Mouse (Mus musculus) intestine, embryonic 14.5 days (tissue): ENCODE data around the gene Hmces. TPM values are rescaled to one million over a fixed set of nuclear protein-coding genes. Genes with fewer than 3 reads are reported as not detected.

Source experiments
- ATAC-seq: fragments of 200-750 bp; cut with Nextera tagmentation; replicated peaks from 2 replicates; pipeline ENCODE4 v1.8.0; 2017; ENCODE audit warnings: low read depth, moderate number of reproducible peaks, moderate TSS enrichment, moderate library complexity; ENCODE audit not compliant: low FRiP score, low TSS enrichment
- DNase-seq: peaks from one replicate; pipeline ENCODE4 v3.0.0-alpha.2; 2018; ENCODE audit warnings: low spot score
- H3K27ac ChIP-seq: fragments of 300-500 bp; sonication (generic); 2 replicates; pipeline ENCODE4 v1.5.1; 2014; ENCODE audit warnings: low read depth, mild to moderate bottlenecking, control low read depth
- H3K27me3 ChIP-seq: fragments of 300-500 bp; sonication (generic); replicated peaks from 2 replicates; pipeline ENCODE4 v1.6.1; 2014; ENCODE audit warnings: low read length, control low read depth; ENCODE audit not compliant: control insufficient read depth, insufficient read depth
- H3K36me3 ChIP-seq: fragments of 300-500 bp; sonication (generic); 2 replicates; pipeline ENCODE4 v1.6.1; 2014; ENCODE audit warnings: low read length, control low read depth; ENCODE audit not compliant: control insufficient read depth, insufficient read depth
- H3K4me1 ChIP-seq: fragments of 300-500 bp; sonication (generic); replicated peaks from 2 replicates; pipeline ENCODE4 v1.6.1; 2014; ENCODE audit warnings: low read length, control low read depth, mixed read lengths; ENCODE audit not compliant: control insufficient read depth, insufficient read depth
- H3K4me2 ChIP-seq: fragments of 300-500 bp; sonication (generic); 2 replicates; pipeline ENCODE4 v1.6.1; 2014; ENCODE audit warnings: low read length
- H3K4me3 ChIP-seq: fragments of 300-500 bp; sonication (generic); 2 replicates; pipeline ENCODE4 v1.5.1; 2014; ENCODE audit warnings: low read depth, low read length, control low read depth, mixed read lengths
- H3K9ac ChIP-seq: fragments of 300-500 bp; sonication (generic); 2 replicates; pipeline ENCODE4 v1.6.1; 2014; ENCODE audit warnings: mild to moderate bottlenecking, low read length
- H3K9me3 ChIP-seq: fragments of 300-500 bp; sonication (generic); 2 replicates; pipeline ENCODE4 v1.6.1; 2016; ENCODE audit warnings: low read length, control low read depth; ENCODE audit not compliant: control insufficient read depth
- WGBS: fragments of 180-500 bp; shearing (Covaris S2); extraction: QIAGEN DNeasy Blood & Tissue Kit; methylation state at CpG from one replicate; pipeline ENCODE4 v1.1.7; 2014; 5-methylcytosine and 5-hydroxymethylcytosine counted together
- polyA plus RNA-seq: library from polyadenylated mRNA; unstranded; fragments of >200 nt; fragmentation: Nextera tagmentation; extraction: Ambion mirVana; gene quantifications from 2 replicates; pipeline ENCODE4 v1.2.1, GENCODE M21; 2014

Hmces gene
- polyA plus RNA-seq: 45.1 and 46.1 TPM in 2 replicates

DNA sequence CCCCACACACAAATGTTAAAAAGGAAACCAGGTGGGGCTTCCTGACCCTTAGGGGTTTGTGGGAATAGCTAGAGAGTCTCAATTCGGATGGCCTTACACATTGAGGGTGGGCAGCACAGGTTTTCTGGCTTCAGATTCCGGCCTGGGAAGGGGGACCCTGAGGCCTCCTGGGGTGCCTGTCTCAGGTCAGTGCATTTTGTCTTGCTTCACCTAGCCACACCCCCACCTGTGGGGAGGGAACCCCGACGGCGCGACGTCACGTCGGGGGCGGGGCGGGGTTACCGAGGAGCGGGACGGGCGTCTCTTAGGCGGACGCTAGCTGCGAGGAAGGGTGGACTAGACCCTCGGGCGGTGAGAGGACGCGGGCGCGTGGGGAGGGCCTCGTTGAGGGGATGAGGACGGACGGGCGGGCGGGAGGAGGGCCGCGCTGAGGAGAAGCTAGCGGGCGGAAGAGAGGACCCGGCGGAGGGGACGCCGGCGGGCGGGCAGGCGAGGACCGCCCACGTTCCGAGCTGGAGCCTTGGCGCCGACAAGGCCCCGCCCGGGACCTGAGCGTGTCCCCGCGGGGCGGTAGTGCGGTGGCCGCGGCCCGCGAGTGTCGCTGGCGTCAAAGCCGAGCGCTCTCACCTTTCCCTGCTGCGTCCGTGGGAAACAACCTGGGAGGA, at the start of gene Hmces:
Gene Hmces, plus strand, starts transcription at position 275 of the 665 bp plus-strand sequence.
- Histone ChIP-seq H3K9me3 (no peaks in the 10 kb centered on the region), H3K36me3 (peaks cover 73% of the 10 kb centered on the region), H3K27me3 (no peaks in the 10 kb centered on the region), H3K4me2 (peak within 1 kb of the TSS; percentile 70), H3K27ac (peak within 1 kb of the TSS; percentile 85), H3K4me1 (peaks cover 10% of the 10 kb centered on the region), H3K9ac (peak within 1 kb of the TSS; percentile 68), H3K4me3 (peak within 1 kb of the TSS; percentile 55)
- ATAC-seq: peak; percentile 91
- WGBS: under 1% methylated on average over 62 of the region's 62 CpGs
- peak; percentile 92 for DNase-seq

DNA sequence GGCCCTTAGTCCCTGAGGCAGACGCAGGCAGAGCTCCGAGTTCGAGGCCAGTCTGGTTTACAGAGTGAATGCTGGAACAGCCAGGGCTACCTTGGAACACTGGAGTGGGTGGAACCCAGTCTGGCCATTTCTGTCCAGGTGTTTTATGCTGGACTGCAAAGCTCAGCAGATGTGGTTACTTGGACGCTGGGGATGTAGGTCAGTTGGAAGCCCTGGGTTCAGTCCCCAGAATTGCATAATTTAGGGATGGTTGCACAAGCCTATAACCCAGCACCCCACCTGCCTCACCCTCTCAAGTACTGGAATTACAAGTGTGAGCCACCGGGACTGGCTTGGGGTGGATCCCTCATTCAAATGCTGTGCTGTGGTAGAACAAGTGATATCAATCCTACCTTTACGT, 47.5 kb upstream of the Hmces start:
- H3K4me2 ChIP-seq: no peak overlapping the region
- peaks cover 4% of the 10 kb centered on the region; the same call in 1 of the 2 replicates for H3K4me1 ChIP-seq
- no peak overlapping the region for H3K27ac ChIP-seq
- no peak overlapping the region for H3K4me3 ChIP-seq
- DNase-seq (no peak), ATAC-seq (no peak)
- no peaks in the 10 kb centered on the region for H3K9me3 ChIP-seq
- no peaks in the 10 kb centered on the region for H3K27me3 ChIP-seq
- WGBS: 89% methylated on average over 6 of the region's 6 CpGs
- H3K36me3 ChIP-seq: no peaks in the 10 kb centered on the region
- H3K9ac ChIP-seq: no peak overlapping the region

DNA sequence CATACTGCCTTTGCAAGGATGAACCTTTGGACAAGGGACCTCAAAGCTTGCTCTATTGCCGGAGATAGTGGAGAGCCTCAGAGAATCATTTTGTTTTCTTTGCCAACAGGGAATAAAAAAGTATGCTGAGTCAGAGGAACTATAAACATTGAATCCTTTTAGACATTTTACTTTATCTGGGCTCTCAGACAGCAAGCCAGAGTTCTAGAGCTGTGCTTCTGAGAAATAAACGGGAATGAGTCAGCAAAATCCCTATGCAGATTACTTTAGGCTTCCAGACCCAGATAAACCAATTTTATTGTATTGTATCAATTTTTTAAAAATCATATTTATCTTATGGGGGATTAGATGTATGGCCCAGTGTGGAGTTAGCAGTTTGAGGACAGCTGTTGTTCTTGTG, 46.5 kb upstream of the Hmces start:
- no peak overlapping the region for H3K9ac ChIP-seq
- H3K4me3 ChIP-seq: no peak overlapping the region
- ATAC-seq (no peak), DNase-seq (no peak)
- H3K27ac ChIP-seq: no peak overlapping the region
- no peak overlapping the region for H3K4me2 ChIP-seq
- H3K9me3 ChIP-seq: no peaks in the 10 kb centered on the region
- 61% methylated on average over 2 of the region's 2 CpGs for WGBS
- H3K27me3 ChIP-seq: no peaks in the 10 kb centered on the region
- peaks cover 4% of the 10 kb centered on the region; the same call in 1 of the 2 replicates for H3K4me1 ChIP-seq
- H3K36me3 ChIP-seq: no peaks in the 10 kb centered on the region

DNA sequence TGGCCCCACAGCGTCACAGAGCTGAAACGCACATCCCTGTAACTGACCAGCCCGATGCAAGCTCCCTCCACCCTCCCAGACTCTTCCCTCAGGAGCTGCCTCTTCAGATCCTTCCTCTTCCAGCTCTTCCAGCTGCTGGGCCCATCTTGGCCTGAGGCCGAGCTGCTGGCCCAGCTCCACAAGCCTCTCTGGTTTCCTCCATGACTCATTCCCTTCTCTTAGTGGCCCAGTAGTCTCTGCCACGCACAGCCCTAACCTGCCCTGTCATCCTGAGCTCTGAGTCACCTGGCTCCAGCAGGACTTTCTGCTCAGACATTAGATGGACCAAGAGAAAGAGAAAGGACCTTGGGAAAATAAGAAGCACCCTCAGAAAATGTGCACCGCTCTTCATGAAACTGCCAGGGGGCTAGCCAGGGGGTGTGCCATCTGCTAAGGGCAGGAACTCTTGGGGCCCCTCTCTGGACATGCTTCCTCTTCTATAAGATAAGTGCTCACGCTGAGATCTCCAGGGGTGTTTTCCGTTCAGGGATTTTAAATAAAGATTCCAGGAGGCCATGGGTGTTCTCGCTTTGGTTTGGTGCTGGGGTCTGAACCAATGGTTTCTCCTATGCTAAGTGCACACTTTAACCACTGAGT, 44.7 kb upstream of the Hmces start:
- DNase-seq: no peak
- Histone ChIP-seq H3K4me2 (no peak overlapping the region), H3K9ac (no peak overlapping the region), H3K4me3 (no peak overlapping the region), H3K27me3 (no peaks in the 10 kb centered on the region), H3K36me3 (no peaks in the 10 kb centered on the region), H3K27ac (no peak overlapping the region), H3K4me1 (peaks cover 4% of the 10 kb centered on the region; the same call in 1 of the 2 replicates), H3K9me3 (no peaks in the 10 kb centered on the region; the same call in 1 of the 2 replicates)
- no peak for ATAC-seq
- WGBS: 74% methylated on average over 9 of the region's 9 CpGs

DNA sequence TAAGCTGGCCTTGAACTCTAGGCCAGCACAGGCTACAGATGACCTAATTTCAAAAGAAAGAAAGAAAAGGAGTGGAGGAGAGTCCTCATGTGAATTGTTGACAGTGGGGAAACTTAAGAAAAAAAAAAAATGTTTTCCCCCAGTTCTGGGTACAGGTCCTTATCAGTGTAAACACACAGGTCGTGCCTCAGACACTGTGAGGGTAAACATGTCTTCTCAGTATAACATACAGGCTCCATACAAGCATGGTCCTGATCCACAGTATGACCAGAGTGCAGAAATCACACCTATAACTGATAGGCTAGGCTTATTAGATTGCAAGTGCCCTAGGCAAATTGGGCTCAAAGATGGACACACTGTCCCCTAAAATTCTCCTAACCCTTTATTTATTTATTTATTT, 43.3 kb upstream of the Hmces start:
- H3K4me1 ChIP-seq: peaks cover 4% of the 10 kb centered on the region; the same call in 1 of the 2 replicates
- 28% methylated on average over 1 of the region's 1 CpGs for WGBS
- ATAC-seq: no peak
- H3K4me2 ChIP-seq: no peak overlapping the region
- no peaks in the 10 kb centered on the region for H3K27me3 ChIP-seq
- no peaks in the 10 kb centered on the region; the same call in 1 of the 2 replicates for H3K9me3 ChIP-seq
- no peak overlapping the region for H3K4me3 ChIP-seq
- no peaks in the 10 kb centered on the region for H3K36me3 ChIP-seq
- no peak overlapping the region for H3K9ac ChIP-seq
- H3K27ac ChIP-seq: no peak overlapping the region
- DNase-seq: no peak

DNA sequence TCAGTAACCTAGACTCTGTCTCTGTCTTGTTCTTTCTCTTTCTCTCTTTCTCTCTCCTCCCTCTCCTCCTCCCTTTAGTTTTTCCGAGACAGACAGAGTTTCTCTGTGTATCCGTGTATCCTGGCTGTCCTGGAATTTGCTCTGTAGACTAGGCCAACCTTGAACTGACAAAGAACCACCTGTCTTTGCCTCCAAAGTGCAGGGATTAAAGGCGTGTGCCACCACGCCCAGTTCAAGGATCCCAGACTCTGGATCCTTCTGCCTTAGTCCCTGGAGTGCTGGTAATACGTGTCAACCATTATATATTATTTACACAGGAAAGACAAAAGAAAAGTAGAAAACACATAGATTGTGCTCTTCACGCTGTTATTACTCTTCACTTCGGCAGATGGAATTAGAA, 42.5 kb upstream of the Hmces start:
- Histone ChIP-seq H3K4me1 (peaks cover 4% of the 10 kb centered on the region; the same call in 1 of the 2 replicates), H3K27ac (no peak overlapping the region), H3K4me2 (no peak overlapping the region), H3K4me3 (no peak overlapping the region), H3K9me3 (no peaks in the 10 kb centered on the region; the same call in 1 of the 2 replicates), H3K36me3 (no peaks in the 10 kb centered on the region), H3K9ac (no peak overlapping the region), H3K27me3 (no peaks in the 10 kb centered on the region)
- DNase-seq (no peak), ATAC-seq (no peak)
- WGBS: 78% methylated on average over 7 of the region's 7 CpGs

DNA sequence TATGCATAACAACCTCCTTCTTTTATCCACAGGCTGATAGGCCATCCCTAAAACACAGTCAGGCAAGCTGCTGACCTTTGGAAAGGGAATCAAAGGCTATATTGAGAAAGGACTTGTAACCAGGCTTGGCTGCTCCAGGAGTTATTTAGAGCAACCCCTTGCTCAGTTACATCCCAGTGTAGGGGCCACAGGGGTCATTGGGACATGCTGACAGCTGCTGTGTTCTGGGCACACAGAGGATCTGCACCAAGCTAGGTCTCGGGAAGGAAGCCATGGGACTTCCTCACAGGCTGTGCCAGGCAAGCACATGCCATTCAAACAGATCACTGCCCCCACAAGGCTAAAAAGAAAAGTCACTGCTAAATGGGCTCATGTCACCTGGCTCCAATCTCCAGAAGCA, 40.6 kb upstream of the Hmces start:
- H3K27me3 ChIP-seq: no peaks in the 10 kb centered on the region
- no peaks in the 10 kb centered on the region for H3K36me3 ChIP-seq
- H3K9ac ChIP-seq: no peak overlapping the region
- WGBS: 46% methylated on average over 1 of the region's 1 CpGs
- H3K4me1 ChIP-seq: peaks cover 4% of the 10 kb centered on the region; the same call in 1 of the 2 replicates
- H3K4me2 ChIP-seq: no peak overlapping the region
- no peaks in the 10 kb centered on the region; the same call in 1 of the 2 replicates for H3K9me3 ChIP-seq
- no peak overlapping the region for H3K4me3 ChIP-seq
- no peak overlapping the region for H3K27ac ChIP-seq
- ATAC-seq (no peak), DNase-seq (no peak)

DNA sequence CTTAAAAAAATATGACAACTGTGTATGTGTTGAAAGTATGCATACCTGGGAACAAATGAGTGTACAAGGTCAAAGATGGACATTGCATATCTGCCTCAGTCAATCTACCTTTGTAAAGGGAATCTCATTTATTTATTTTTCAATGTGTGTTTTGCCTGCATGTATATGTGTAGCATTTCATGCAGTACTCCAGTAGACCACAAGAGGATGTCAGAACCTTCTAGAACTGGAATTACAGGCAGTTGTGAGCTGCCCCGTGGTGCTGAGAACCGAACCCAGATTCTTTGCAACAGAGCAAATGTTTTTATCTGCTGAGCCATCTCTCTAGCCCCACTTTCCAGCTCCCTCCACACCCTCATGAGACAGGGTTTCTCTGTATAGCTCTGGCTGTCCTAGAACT, 39.8 kb upstream of the Hmces start:
- H3K27ac ChIP-seq: no peak overlapping the region
- no peaks in the 10 kb centered on the region; the same call in 1 of the 2 replicates for H3K9me3 ChIP-seq
- H3K4me2 ChIP-seq: no peak overlapping the region
- no peaks in the 10 kb centered on the region for H3K27me3 ChIP-seq
- DNase-seq: no peak
- H3K4me3 ChIP-seq: no peak overlapping the region
- H3K9ac ChIP-seq: no peak overlapping the region
- ATAC-seq: no peak
- no peaks in the 10 kb centered on the region for H3K36me3 ChIP-seq
- peaks cover 3% of the 10 kb centered on the region; the same call in 1 of the 2 replicates for H3K4me1 ChIP-seq
- 90% methylated on average over 2 of the region's 2 CpGs for WGBS
